ENCODE assay signal across 12 mouse cellular contexts in the genomic region with DNA sequence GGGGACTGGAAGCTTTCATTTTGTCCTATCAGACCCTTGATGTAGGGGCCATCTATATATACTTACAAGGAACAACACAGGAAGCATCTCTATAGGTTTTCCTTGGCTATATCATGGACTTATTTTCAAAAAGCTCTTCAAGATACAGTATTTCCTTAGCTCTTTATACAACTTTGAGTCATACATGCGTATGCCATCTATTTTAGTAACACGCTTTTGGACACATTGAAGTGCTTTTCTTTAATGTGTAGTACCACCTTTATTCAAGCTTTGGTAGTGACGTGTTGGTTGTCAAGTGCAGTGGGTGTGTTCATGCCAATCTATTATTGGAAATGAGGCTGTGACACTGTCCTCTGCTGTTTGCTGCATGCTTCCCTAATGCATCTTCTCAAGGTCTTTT.
"Had no signal": no experiment of that assay in that cellular context is flagged by ENCODE, and none has a peak within 500 bp of the region (broad histone marks: within the 10 kb centered on the region; RNA-seq: fewer than 3 reads in every experiment).

No protein-coding gene starts in this region.

- DNase-seq: lung, adult 18-20 months; lung, embryonic 14.5 days; lung, postnatal 10 days; lung, postnatal 4 days; retina, postnatal 1 day; right cerebral cortex, adult 18-20 months; right cerebral cortex, postnatal 25 days; right cerebral cortex, postnatal 4 days; spleen, adult 18-20 months; thymus, adult 2 months; thymus, postnatal 25 days; thymus, postnatal 4 days had no signal
